Mouse (Mus musculus) erythroblast, embryonic 14.5 days (primary cell): ENCODE measurements around the gene Pgf. TPM values are rescaled to one million over a fixed set of nuclear protein-coding genes. Genes with fewer than 3 reads are reported as not detected.

Experiments used
- H3K27me3 ChIP-seq: 2 replicates; pipeline ENCODE4 v1.6.1; 2012; ENCODE audit warnings: inconsistent platforms; ENCODE audit not compliant: control insufficient read depth
- H3K36me3 ChIP-seq: 2 replicates; pipeline ENCODE4 v1.6.1; 2012; ENCODE audit warnings: mild to moderate bottlenecking, inconsistent platforms; ENCODE audit not compliant: control insufficient read depth
- H3K4me1 ChIP-seq: 2 replicates; pipeline ENCODE4 v1.6.1; 2012; ENCODE audit warnings: inconsistent platforms; ENCODE audit not compliant: control insufficient read depth
- H3K4me3 ChIP-seq: replicated peaks from 2 replicates; pipeline ENCODE3; 2012; ENCODE audit warnings: moderate library complexity, mild to moderate bottlenecking, inconsistent platforms
- H3K9me3 ChIP-seq: 2 replicates; pipeline ENCODE4 v1.6.1; 2012; ENCODE audit warnings: low read length, inconsistent platforms, mixed read lengths; ENCODE audit not compliant: control insufficient read depth
- GATA1 ChIP-seq: IDR thresholded peaks from 2 replicates; pipeline ENCODE4 v1.6.1; 2012; ENCODE audit warnings: low read length, inconsistent platforms, mixed read lengths
- TAL1 ChIP-seq: IDR thresholded peaks from 3 replicates; pipeline ENCODE4 v1.6.1; 2012; ENCODE audit warnings: low read length, inconsistent platforms, mixed read lengths
- polyA plus RNA-seq: library from polyadenylated mRNA; stranded (reverse); fragments of >175 nt; gene quantifications from 2 replicates; pipeline ENCODE4 v1.2.3, GENCODE M21; 2012

Pgf gene
- not detected in 2 replicates for polyA plus RNA-seq

GRCm38 (mm10) chr12:85177740-85178239 lies at the start of gene Pgf:
TSS of gene Pgf (minus strand) at chr12:85177790.
- Histone ChIP-seq H3K4me1 (peaks cover 9% of the 10 kb centered on the region), H3K4me3 (peak within 1 kb of the TSS; percentile 45), H3K36me3 (no peaks in the 10 kb centered on the region), H3K9me3 (no peaks in the 10 kb centered on the region), H3K27me3 (peaks cover 72% of the 10 kb centered on the region)
- no peak for TF ChIP-seq GATA1
- no peak for TF ChIP-seq TAL1

GRCm38 (mm10) chr12:85227227-85227626 lies 49.6 kb upstream of the Pgf start:
- no peaks in the 10 kb centered on the region for H3K27me3 ChIP-seq

GRCm38 (mm10) chr12:85219905-85220290 lies 42.3 kb upstream of the Pgf start:
- Histone ChIP-seq H3K4me3 (peak overlapping the region; percentile 74), H3K9me3 (no peaks in the 10 kb centered on the region), H3K36me3 (peaks cover 43% of the 10 kb centered on the region), H3K27me3 (no peaks in the 10 kb centered on the region; the same call in 1 of the 2 replicates), H3K4me1 (peaks cover 30% of the 10 kb centered on the region)
- no peak for TF ChIP-seq TAL1
- no peak for TF ChIP-seq GATA1

More at GRCm38 (mm10) chr12:85227227-85227626, 49.6 kb upstream of the Pgf start:
- Histone ChIP-seq H3K4me1 (no peaks in the 10 kb centered on the region), H3K4me3 (no peak overlapping the region), H3K9me3 (no peaks in the 10 kb centered on the region), H3K36me3 (peaks cover 51% of the 10 kb centered on the region)
- TF ChIP-seq GATA1: no peak
- TF ChIP-seq TAL1: no peak

GRCm38 (mm10) chr12:85219236-85219904 lies 41.8 kb upstream of the Pgf start, which contains the start of gene Eif2b2:
TSS of gene Eif2b2 (plus strand) at chr12:85219481.
- no peaks in the 10 kb centered on the region; the same call in 1 of the 2 replicates for H3K27me3 ChIP-seq
- H3K4me3 ChIP-seq: peak within 1 kb of the TSS; percentile 74
- peaks cover 38% of the 10 kb centered on the region for H3K36me3 ChIP-seq
- H3K9me3 ChIP-seq: no peaks in the 10 kb centered on the region
- H3K4me1 ChIP-seq: peaks cover 30% of the 10 kb centered on the region
- TF ChIP-seq TAL1 (no peak), GATA1 (no peak)

- Histone ChIP-seq H3K9me3 (no peaks in the 10 kb centered on the region), H3K27me3 (no peaks in the 10 kb centered on the region; the same call in 1 of the 2 replicates), H3K4me3 (no peak overlapping the region), H3K4me1 (peaks cover 30% of the 10 kb centered on the region), H3K36me3 (peaks cover 22% of the 10 kb centered on the region)
- no peak for TF ChIP-seq GATA1
- TF ChIP-seq TAL1: no peak
These were observed 40.2 kb upstream of the Pgf start for GRCm38 (mm10) chr12:85217733-85218310.

GRCm38 (mm10) chr12:85215031-85215430 lies 37.4 kb upstream of the Pgf start:
- TF ChIP-seq TAL1 (no peak), GATA1 (no peak)
- H3K4me3 ChIP-seq: no peak overlapping the region
- H3K9me3 ChIP-seq: no peaks in the 10 kb centered on the region
- H3K27me3 ChIP-seq: no peaks in the 10 kb centered on the region; the same call in 1 of the 2 replicates
- H3K4me1 ChIP-seq: peaks cover 15% of the 10 kb centered on the region
- no peaks in the 10 kb centered on the region for H3K36me3 ChIP-seq

- Histone ChIP-seq H3K27me3 (peaks cover 7% of the 10 kb centered on the region), H3K4me3 (no peak overlapping the region), H3K9me3 (no peaks in the 10 kb centered on the region), H3K4me1 (0 out of 2 replicates have a peak, but pooled peaks cover 1% of the 10 kb centered on the region), H3K36me3 (no peaks in the 10 kb centered on the region)
- TF ChIP-seq GATA1: no peak
- TF ChIP-seq TAL1: no peak
These were observed 31.2 kb upstream of the Pgf start for GRCm38 (mm10) chr12:85208687-85209199.

GRCm38 (mm10) chr12:85205425-85205824 lies 27.8 kb upstream of the Pgf start:
- Histone ChIP-seq H3K27me3 (peaks cover 7% of the 10 kb centered on the region), H3K4me3 (no peak overlapping the region), H3K36me3 (no peaks in the 10 kb centered on the region), H3K9me3 (no peaks in the 10 kb centered on the region), H3K4me1 (0 out of 2 replicates have a peak, but pooled peaks cover 1% of the 10 kb centered on the region)
- TF ChIP-seq TAL1: no peak
- no peak for TF ChIP-seq GATA1

- Histone ChIP-seq H3K4me1 (0 out of 2 replicates have a peak, but pooled peaks cover 1% of the 10 kb centered on the region), H3K4me3 (no peak overlapping the region), H3K36me3 (no peaks in the 10 kb centered on the region), H3K9me3 (no peaks in the 10 kb centered on the region), H3K27me3 (peaks cover 7% of the 10 kb centered on the region)
- TF ChIP-seq TAL1 (no peak), GATA1 (no peak)
These were observed 26.5 kb upstream of the Pgf start for GRCm38 (mm10) chr12:85204105-85204504.
